Mouse (Mus musculus) E14TG2a.4 (cell line): ENCODE measurements around the gene Ctnnbip1.

Source experiments
- H3K27me3 ChIP-seq: 2 replicates; pipeline ENCODE4 v1.6.1; 2014; ENCODE audit warnings: low read length, control low read depth; ENCODE audit not compliant: insufficient read depth
- H3K36me3 ChIP-seq: 2 replicates; pipeline ENCODE4 v1.6.1; 2014; ENCODE audit warnings: low read length, control low read depth; ENCODE audit not compliant: insufficient read depth
- H3K4me1 ChIP-seq: replicated peaks from 2 replicates; pipeline ENCODE4 v1.6.1; 2014; ENCODE audit warnings: low read depth, low read length, control low read depth
- H3K4me3 ChIP-seq: replicated peaks from 2 replicates; pipeline ENCODE4 v1.5.1; 2014; ENCODE audit warnings: mild to moderate bottlenecking, low read length
- H3K9me3 ChIP-seq: 2 replicates; pipeline ENCODE4 v1.6.1; 2014; ENCODE audit warnings: low read length, control low read depth
- CTCF ChIP-seq: conservative IDR thresholded peaks from 2 replicates; pipeline ENCODE4 v1.5.1; 2014; ENCODE audit warnings: low read length
- NANOG ChIP-seq: IDR thresholded peaks from 2 replicates; pipeline ENCODE4 v1.6.1; 2014; ENCODE audit warnings: borderline replicate concordance, low read length, mixed read lengths
- POU5F1 ChIP-seq: IDR thresholded peaks from 2 replicates; pipeline ENCODE4 v1.6.1; 2014; ENCODE audit warnings: low read length, borderline replicate concordance

The Ctnnbip1 gene

GRCm38 (mm10) chr4:149594913-149595581 lies 77.0 kb downstream of the Ctnnbip1 start:
- no peaks in the 10 kb centered on the region for H3K36me3 ChIP-seq
- peaks cover 7% of the 10 kb centered on the region for H3K27me3 ChIP-seq
- no peak for TF ChIP-seq CTCF
- no peak for TF ChIP-seq NANOG
- no peak for TF ChIP-seq POU5F1
- no peaks in the 10 kb centered on the region for H3K9me3 ChIP-seq
- no peak overlapping the region for H3K4me3 ChIP-seq
- H3K4me1 ChIP-seq: peaks cover 38% of the 10 kb centered on the region

DNA sequence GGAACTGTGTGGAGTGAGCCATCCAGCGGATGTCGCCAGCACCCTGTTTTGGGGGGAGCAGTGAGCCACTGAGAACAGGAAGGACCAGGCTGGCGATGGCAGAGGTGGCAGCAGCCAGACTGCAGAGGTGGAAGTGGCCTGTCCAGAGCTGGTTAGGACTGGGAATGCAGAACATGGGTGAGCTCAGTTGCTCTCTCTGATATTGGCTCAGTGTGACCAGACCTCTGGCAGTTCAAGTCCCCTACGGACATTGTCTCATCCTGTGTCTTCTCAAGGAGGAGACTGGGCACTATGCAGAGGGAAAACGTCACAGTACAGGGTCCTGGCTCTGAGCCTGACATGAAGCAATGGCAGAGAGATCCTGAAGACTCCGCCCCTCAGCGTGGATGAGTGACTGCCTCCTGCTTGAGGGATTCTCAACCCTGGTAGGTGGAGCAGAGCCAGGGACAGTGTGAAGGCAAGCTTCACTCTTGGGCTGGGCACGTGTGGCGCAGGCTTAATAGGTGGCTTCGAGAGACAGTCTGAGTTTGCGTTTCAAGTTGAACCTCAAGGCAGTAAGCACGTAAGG lies 79.7 kb downstream of the Ctnnbip1 start:
- no peaks in the 10 kb centered on the region for H3K9me3 ChIP-seq
- H3K27me3 ChIP-seq: 0 out of 2 replicates have a peak, but pooled peaks cover 3% of the 10 kb centered on the region
- H3K4me3 ChIP-seq: no peak overlapping the region
- H3K4me1 ChIP-seq: peaks cover 65% of the 10 kb centered on the region
- TF ChIP-seq NANOG (no peak), CTCF (no peak), POU5F1 (no peak)
- H3K36me3 ChIP-seq: no peaks in the 10 kb centered on the region

DNA sequence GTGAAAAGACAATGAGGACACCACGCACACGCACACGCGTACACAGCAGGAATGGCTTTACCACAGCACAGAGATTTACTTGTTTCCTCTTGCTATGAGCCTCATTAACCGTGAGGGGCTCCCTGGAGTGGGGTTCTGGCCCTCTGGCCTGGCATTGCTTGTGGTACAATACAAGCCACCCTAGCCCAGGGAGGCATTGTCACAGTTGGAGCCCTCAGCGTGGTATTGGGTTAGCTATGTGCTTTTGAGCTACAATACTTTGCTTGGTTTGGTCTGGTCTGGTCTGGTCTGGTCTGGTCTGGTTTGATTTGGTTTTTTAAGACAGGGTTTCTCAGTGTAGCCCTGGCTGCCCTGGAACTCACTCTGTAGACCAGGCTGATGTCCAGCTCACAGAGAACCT lies 81.5 kb downstream of the Ctnnbip1 start:
- H3K36me3 ChIP-seq: no peaks in the 10 kb centered on the region
- H3K27me3 ChIP-seq: no peaks in the 10 kb centered on the region
- no peak for TF ChIP-seq NANOG
- no peak for TF ChIP-seq CTCF
- H3K9me3 ChIP-seq: no peaks in the 10 kb centered on the region
- H3K4me3 ChIP-seq: 0 out of 2 replicates have a peak overlapping the region, but pooled peaks have one; percentile 57
- peaks cover 74% of the 10 kb centered on the region for H3K4me1 ChIP-seq

DNA sequence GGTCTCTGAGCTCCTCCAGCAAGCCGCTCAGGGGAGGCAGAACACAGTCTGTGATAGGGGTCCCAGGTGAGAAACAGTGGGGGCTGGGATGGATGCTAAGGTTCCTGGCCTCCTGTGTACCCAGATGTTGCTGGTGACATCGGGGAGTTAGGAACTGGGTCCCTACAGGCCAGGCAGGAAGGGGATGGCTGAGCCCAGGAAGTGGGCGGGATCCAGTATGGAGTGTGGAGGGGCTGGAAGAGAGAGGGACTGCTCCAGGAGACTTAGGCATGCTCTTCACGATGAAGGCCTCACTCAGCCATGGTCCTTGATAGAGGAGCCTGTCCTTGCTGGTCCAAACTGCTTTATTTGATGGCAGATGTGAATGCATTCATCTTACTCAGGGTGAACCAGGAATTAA lies 82.1 kb downstream of the Ctnnbip1 start:
- H3K36me3 ChIP-seq: no peaks in the 10 kb centered on the region
- H3K9me3 ChIP-seq: no peaks in the 10 kb centered on the region
- no peak for TF ChIP-seq POU5F1
- no peak for TF ChIP-seq NANOG
- no peak for TF ChIP-seq CTCF
- peaks cover 76% of the 10 kb centered on the region for H3K4me1 ChIP-seq
- no peaks in the 10 kb centered on the region for H3K27me3 ChIP-seq
- H3K4me3 ChIP-seq: peak overlapping the region; percentile 57

DNA sequence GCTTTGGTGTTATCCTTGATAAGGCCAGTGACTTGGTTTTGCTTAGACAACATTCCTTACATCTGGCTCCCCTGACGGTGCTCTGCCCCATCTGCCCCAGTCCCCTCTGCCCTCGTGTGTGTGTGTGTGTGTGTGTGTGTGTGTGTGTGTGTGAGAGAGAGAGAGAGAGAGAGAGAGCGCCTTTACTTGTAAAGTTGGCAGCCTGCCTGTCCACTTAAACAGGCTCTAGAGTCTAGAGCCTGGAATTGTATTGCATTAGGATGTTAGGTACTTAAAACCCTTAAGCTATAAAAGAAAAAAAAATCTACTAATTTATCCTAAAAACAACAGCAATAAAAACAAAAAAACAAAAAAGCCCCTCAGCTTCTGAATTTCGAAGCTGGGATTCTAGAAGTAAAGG lies 83.4 kb downstream of the Ctnnbip1 start:
- Histone ChIP-seq H3K4me3 (no peak overlapping the region), H3K27me3 (no peaks in the 10 kb centered on the region), H3K36me3 (no peaks in the 10 kb centered on the region), H3K4me1 (peaks cover 81% of the 10 kb centered on the region), H3K9me3 (no peaks in the 10 kb centered on the region)
- no peak for TF ChIP-seq NANOG
- TF ChIP-seq POU5F1: no peak
- TF ChIP-seq CTCF: no peak

GRCm38 (mm10) chr4:149602236-149602635 lies 84.2 kb downstream of the Ctnnbip1 start:
- peaks cover 86% of the 10 kb centered on the region for H3K4me1 ChIP-seq
- no peaks in the 10 kb centered on the region for H3K9me3 ChIP-seq
- TF ChIP-seq POU5F1: no peak
- TF ChIP-seq NANOG: no peak
- H3K36me3 ChIP-seq: no peaks in the 10 kb centered on the region
- no peak overlapping the region; the same call in 1 of the 2 replicates for H3K4me3 ChIP-seq
- H3K27me3 ChIP-seq: no peaks in the 10 kb centered on the region

GRCm38 (mm10) chr4:149603860-149604259 lies 85.8 kb downstream of the Ctnnbip1 start:
- Histone ChIP-seq H3K4me1 (peaks cover 88% of the 10 kb centered on the region), H3K9me3 (no peaks in the 10 kb centered on the region), H3K36me3 (no peaks in the 10 kb centered on the region), H3K27me3 (no peaks in the 10 kb centered on the region), H3K4me3 (no peak overlapping the region)
- TF ChIP-seq POU5F1: no peak
- peak; percentile 43 for TF ChIP-seq CTCF

DNA sequence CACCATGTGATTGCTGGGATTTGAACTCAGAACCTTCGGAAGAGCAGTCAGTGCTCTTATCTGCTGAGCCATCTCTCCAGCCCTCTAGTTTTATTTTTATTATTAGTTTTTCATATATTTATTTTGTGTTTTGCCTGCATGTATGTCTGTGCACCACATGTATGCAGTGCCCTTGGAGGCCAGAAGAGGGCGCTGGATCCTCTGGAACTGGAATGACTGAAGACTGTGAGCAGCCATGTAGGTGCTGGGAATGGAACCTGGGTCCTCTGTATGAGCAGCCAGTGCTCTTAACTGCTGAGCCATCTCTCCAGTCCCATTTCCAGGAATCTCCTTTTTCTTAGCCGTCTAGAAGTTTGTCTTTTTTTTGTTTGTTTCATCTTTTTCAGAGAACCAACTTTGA lies 86.5 kb downstream of the Ctnnbip1 start:
- Histone ChIP-seq H3K36me3 (no peaks in the 10 kb centered on the region), H3K27me3 (no peaks in the 10 kb centered on the region)

GRCm38 (mm10) chr4:149606056-149606455 lies 88.0 kb downstream of the Ctnnbip1 start:
- TF ChIP-seq POU5F1: no peak
- no peak for TF ChIP-seq CTCF
- no peak for TF ChIP-seq NANOG
- no peaks in the 10 kb centered on the region for H3K36me3 ChIP-seq
- H3K4me3 ChIP-seq: no peak overlapping the region
- peaks cover 78% of the 10 kb centered on the region for H3K4me1 ChIP-seq
- no peaks in the 10 kb centered on the region for H3K27me3 ChIP-seq
- H3K9me3 ChIP-seq: no peaks in the 10 kb centered on the region

More for the DNA sequence above, 86.5 kb downstream of the Ctnnbip1 start:
- TF ChIP-seq CTCF: peak; percentile 83
- no peak for TF ChIP-seq POU5F1
- TF ChIP-seq NANOG: no peak
- H3K9me3 ChIP-seq: no peaks in the 10 kb centered on the region
- no peak overlapping the region for H3K4me3 ChIP-seq
- H3K4me1 ChIP-seq: peaks cover 88% of the 10 kb centered on the region
